Mouse (Mus musculus) layer of hippocampus, adult 9-10 months (tissue): ENCODE results near the gene Arhgef17.
"Not testable (repeated sequence)": the region's sequence is repeated elsewhere in the genome, so short reads cannot be mapped to it uniquely, and the experiment has no call there.

Experiments
- DNase-seq: peaks from one replicate; pipeline ENCODE4 v3.0.0; 2022; ENCODE audit warnings: low spot score

Arhgef17 gene

DNA sequence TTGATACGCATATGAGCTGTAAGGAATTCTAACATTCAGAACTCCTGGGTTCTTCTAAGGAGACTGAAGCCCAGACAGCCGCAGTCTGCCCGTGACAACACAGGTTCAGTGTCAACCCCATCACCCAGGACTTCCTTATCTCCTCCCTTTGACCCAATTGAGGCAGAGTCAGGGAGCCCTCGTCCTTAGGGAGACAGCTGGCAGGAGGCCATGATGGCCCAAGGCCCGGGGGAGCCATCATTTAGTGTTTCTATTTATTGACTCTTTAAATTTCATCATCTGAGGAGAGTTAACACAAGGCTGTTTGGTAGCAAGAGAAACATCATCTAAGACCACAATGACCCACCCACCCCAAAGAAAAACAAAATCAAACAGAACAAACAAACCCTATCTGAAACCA is 60.0 kb downstream of the Arhgef17 start:
- no peak for DNase-seq

DNA sequence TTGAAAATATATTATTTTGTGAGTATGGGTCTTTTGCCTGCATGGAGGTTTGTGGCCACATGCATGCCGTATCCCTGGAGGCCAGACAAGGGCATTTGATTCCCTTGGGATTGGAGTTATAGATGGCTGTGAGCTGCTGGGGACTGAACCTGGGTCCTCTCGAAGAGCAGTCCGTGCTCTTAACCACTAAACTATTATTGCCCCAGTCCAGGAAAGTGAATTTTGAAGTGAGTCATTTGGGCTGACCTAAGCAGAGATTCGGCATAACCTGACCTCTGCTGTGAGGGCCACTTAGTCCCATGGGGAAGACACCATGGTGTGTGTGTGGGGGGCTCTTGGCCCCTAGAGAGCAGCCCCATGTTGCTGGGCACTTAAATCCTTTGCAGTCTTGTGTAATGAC is 60.6 kb downstream of the Arhgef17 start:
- no peak for DNase-seq

DNA sequence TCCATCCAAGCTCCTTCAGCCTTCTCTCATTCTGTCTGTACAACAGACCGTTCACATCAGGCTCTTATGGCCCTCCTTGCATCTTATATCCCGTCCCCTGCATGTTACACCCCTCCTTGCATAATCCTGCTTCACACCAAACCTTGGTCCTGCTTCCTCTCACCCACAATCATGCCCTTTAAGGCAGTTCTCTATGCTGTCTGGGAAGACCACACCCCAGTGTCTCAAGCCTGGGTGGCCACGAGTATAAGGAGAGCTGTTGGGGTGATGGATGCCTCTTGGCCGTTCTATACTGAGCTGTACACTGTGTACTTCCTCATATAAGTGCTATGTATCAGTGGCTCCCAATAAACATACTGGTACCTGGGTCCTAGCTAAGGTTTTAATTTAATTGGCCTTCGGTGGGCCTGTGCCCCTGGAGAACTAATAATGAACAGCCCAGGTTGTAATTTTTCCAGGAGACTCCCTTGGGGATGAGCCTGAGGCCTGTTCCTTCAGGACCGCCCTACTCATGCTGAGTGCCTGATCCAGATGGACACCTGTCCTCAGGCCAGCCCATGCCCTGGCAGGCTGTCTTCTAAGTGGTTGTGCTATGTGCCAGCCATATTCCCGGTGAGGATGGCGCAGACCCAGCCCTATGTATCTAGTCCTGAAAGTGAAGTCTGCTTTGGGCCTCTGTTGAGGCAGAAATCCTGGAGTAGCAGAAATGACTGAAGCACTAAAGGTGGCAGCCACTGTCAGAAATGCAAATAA is 61.9 kb downstream of the Arhgef17 start:
- no peak for DNase-seq

DNA sequence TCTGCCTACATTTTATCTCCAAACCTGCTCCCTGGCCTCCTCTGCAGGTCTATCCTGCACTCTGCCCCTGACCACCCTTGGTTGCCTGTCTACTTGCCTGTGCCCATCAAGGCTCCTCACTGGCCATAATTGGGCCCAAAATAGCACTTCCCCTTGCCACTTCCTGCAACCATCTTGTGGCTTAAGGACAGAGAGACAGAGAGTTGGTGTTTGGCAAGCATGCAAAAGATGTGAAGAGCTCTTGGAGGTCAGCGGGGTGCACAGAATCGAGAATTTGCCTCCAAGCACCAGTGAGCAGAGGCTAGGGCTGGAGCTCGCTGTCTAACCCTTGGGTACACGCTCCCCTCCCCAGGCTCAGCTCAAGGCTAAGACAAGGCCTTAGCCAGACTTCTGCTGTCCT is 63.4 kb downstream of the Arhgef17 start:
- DNase-seq, result no peak

DNA sequence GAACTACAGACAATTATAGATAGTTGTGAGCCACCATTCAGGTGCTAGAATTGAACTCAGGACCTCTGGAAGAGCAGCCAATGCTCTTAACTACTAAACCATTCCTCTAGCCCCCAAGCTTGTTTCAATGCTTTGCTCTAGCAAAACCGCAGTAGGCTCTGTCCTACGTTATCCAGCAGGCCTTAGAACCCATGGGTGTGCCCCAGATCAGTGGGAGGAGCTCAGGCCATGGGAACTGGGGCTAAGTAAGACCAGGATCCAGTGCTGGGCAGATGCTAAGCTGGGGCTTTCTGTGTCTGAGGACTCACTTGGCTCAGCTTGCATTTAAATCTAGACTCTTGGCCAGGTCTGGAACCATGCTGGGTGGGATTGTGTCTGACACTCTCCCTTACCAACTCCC is 64.3 kb downstream of the Arhgef17 start:
- DNase-seq, result no peak

DNA sequence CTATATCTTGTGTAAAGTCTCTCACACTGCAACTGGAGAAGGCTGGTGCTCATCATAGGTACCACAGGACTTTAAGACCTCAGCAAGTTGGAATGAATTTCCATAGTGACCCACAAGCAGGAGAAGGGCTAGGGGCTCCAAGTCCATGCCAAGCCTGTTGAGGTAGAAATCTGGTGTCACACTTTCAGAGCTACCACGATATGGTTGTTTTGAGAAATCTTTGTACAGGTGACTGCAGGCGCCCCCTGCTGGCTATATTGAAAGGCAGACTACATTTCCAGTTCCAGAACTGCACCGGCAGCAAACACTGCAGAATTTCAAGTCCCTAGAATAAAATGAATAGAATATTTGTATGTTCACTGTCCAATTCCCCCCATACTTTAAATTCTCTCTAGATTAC is 65.2 kb downstream of the Arhgef17 start:
- DNase-seq, result peak; percentile 85

DNA sequence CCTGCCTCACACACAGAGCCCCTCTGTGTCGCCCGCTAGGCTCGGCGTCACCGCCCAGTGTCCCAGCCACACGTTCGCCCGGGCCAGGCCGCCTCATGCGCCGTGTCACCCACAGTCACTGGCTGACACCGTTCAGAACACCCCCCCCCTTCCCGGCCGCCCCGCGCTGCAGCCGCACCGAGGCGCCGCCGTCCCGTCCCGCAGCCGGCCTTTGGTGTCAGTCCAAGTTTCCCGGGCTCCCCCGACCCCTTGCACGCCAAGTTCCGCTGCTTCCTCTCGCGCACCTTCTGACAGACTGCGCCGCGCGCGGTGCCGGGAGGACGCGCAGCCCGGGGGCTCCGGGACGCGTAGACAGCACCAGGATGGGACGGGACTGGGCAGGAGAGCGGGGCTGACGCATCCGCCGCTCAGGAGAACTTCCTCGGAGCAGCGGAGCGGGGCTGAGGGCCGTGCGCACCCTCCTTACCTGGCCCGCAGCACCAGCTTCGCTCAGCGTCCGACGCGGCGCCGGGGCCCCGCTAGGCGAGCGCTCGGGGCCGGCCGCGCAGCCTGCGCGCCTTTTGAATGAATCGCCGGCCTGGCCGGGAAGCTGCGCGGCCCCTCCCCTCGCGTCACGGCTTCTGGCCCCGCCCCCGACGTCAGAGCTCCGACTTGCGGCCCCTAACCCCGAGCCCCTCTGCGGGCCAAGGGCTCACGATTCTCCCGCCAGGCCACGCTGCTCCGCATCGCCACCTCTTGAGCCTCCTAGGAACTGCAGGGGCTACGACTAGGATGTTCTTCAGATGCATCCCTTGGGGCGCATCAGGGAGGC is 68.9 kb downstream of the Arhgef17 start, which contains the start of gene Relt:
Gene Relt, minus strand, starts transcription at position 619 of the 811 bp plus-strand sequence.
- peak; percentile 62 for DNase-seq

DNA sequence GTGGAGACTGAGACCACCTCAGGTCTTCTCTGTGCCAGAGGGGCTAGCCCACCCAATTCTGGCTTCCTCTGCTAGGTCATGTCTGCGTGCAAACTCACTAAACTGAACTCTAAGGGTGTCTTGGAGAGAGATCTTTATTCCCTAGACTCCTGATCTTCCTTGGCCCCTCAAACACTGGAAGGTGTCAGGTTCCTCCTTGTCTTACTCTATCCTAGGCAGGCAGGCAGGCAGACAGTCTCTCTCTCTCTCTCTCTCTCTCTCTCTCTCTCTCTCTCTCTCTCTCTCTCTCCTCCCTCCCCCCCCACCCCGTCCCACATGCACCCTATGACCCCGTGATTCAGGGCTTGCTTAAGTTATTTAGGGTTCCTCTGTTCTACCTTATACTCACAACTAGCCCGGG is 69.6 kb downstream of the Arhgef17 start:
- DNase-seq, result no peak

DNA sequence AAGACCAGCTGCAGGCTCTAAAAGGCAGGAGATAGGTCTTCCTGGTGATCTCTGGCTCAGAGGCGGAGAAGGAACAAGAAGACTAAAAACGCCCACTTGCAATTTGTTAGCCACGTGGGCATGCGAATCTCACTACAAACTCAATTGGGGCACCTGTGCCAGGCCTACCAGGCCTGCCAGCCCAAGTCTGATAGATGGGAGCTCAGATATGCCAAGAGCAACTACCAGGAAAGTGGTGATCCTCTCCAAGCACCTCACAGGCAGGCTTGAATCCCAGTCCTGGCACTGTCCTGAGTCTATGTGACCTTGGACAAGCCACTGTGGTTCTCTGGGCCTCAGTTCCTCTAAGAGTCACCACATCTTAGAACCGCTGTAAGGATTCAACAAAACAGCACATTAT is 70.7 kb downstream of the Arhgef17 start:
- DNase-seq, result no peak

DNA sequence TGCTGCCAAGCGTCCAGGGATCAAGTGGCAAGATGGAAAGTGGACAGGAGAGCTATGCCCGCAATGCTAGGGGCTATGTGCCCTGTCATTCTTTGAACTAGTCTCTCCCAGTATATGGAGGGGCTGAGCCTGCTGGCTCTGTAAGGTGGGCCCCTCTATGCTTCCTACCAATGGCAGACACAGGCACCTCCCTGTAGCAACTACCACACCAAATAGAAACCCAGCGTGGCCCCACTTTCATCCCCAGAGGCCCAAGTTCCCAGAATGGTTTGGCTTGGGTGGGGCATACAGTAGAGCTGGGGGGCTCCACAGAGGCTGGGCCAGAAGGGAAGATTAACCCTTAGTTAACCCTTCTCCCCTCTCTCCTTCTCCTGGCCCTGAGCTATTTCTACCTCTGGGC is 71.5 kb downstream of the Arhgef17 start:
- no peak for DNase-seq

DNA sequence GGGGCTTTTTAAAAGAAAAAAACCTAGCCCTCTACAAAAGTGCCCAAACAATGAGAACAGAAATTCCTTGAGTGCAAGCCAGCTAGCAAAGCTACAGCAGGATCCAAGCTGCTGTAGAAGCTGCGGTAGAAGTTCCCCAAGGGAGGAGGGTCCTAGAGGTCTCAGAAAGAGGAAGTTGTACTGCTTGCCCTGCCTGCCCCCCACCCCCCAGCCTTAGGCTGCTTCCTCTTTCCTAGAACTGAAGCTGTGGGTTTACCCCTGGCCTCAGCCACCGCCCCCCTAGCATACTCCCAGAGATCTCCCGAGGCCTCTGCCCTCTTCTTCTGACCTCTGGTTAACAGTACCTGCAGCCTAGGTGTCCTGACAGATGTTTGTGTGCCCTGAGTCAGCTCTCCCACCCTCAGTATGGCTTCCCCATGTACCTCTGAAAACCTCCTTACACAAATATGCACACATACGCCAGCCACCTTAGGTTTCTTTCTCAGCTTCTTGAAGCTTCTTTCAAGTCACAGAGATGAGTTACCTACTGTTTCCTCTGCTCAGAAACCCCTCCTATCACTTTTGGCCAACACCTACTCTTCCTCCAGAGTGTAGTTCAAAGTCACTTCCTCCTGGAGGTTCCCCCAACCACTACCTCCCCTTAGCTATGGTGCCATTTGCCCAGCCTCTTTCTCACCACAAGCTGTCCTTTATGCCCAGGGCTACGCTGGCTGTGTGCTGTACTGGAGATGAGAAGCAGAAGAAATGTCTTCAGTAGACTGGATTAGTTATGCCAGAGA is 75.9 kb downstream of the Arhgef17 start:
- DNase-seq, result no peak

DNA sequence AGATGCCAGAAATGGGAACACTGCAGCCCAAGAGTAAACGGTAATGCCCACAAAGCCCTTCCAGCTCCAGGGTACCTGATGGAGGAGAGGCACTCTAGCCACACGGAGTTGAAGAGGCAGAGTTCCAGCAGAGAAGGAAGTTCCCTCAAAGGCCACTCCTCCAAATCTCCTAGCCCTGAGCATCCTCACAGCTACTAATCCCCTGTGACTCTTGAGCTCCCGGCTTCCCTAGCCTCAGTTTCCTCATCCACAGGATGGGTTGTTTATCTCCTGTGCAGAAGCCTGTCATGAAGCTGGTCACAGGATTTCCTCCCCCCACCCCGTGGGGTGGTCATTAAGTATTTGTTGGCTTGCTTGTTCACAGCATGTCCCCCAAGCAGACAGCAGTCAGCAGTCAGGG is 76.6 kb downstream of the Arhgef17 start:
- DNase-seq, result no peak

DNA sequence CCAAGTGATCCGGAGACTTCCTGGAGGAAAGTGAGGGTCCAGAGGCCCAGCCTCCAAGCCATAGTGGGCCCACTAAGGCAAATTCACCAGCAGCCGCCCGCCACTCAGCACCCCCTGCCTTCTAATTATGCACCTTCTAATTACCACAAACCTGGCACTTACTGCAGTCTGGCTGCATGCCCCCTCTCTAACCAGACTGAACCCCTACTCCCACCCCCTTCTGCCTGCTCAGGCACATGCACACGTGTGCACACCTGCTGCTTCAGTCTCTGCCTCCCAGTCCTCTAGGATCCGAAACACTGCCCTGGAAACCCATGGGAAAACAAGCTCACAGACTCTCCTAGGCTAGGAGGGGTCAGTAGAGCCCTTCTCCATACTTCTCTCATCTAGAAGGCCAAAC is 77.0 kb downstream of the Arhgef17 start:
- DNase-seq, result no peak

DNA sequence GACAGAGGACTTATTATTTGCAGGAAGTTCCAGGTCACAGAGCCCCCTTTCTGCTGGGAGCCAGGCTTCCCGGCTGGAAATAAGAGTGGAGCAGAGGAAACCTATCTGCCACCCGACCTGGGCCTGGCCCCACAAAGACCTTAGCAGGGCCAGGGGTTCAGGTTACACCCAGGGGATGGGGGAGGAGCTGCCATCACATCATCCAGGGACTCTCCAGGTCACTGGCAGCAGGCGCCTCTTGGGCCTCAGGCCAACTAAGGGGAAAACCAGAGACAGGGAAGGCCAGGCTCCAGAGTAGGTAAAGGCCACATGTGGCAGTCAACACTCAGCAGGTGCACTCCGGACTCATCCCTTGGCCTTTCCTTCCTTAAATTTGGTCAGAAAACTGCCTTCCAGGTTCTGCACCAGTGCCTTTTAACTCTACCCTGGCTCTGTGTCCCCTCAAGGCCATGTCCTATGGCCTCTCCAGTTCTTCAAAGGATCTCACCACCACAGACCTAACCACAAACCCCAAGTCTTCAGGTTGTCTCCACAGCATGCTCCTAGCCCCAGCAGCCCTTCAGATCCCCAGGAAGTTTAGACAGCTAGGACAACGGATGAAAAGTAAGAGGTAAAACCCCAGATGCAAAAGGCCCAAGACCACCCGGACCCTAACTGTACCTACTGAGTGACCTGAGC is 77.6 kb downstream of the Arhgef17 start:
- no peak for DNase-seq

DNA sequence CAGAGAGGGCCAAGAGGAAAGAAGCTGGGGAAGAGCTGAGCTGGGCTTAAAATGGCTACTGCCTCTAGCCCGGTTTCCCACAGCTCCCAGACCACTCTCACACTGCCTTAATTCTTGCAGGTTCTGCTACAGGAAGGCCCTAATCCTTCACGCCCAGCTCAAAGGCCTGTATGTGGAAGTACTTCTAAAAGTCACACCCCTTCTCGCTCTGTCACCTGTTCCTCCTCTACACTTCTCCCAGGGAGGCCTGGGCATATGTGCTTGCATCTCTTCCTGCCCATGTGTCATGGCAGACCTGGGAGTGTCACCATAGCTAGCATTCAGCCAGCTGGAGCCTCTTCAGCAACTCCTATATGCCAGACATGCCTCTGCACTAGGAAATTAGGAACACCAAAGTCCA is 78.5 kb downstream of the Arhgef17 start:
- no peak for DNase-seq

DNA sequence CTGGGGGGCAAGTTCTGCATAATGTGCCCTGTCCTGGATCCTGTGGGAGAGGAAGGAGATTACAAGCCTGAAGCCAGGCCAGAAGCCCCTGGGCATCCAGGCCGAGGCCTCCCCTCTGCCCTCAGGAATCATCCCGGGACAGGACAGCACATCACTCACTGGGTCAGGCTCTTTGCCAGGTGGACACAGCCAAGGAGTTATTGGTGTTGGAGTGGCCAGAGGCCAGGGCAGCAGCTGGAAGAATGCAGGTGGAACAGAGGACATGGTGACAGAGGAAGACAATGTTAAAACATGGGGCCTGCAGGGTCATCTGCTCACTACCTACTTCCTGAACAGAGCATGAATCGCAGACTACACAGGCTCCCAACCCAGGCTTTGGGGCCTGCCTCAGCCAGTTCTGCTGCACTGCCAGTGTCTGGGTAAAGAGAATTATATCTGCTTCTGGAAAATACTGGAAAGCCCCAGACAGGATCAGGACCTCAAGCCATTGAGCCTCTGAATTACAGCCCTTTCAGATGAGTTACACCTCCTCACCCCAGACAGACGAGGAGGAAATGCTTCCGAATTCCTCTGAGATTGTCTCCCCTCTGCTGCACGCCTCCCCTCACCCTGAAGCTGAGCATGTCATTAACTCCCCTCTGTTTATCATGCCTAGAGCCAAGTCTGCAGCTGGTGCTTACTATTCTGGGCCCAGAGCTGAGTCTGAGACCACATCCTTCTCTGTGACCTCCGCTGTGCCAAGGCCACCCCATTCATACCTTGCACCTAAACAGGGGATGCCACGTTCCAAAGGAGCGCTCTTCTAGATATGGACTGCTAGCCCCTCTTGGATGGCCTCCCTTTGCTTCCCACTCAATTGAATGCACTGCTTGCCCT is 80.2 kb downstream of the Arhgef17 start:
- DNase-seq, result no peak

DNA sequence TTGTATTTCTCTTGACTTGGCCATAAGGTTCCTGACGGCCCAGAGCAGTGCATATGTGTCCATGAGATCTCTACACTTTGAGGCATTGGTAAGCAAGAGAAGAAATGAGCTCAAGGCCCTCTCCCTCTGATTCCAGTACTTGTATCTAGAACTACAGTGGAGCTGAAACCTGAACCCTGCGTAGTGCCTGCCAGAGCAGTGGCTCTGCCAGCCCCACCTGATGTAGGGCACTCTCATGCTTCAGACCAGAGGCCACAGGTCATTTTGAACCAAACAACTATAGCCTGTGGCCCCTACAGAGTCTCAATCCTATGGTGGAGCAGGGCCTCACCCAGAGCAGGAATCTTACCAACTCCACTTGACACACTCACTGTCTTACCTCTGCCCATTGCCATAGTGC is 82.4 kb downstream of the Arhgef17 start:
- DNase-seq, result no peak

DNA sequence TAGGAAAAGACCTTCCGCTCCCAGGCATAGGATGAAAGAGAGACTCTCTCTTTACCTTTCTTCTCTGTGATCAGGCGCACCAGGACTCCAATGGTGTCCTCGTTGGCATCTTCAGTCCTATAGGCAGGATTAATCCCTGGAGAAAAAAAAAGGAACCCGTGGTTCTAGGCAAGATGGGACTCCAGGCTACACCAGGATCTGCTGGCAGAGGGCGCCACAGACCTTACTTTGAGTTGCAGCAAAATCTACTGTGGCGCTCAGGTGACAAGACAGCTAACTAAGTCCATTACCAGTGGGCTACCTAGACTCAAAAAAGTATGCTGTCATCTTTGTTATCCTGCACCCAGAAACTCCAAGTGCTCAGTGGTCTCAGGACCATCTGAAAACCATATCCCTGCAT is 83.2 kb downstream of the Arhgef17 start:
- peak; percentile 70 for DNase-seq

DNA sequence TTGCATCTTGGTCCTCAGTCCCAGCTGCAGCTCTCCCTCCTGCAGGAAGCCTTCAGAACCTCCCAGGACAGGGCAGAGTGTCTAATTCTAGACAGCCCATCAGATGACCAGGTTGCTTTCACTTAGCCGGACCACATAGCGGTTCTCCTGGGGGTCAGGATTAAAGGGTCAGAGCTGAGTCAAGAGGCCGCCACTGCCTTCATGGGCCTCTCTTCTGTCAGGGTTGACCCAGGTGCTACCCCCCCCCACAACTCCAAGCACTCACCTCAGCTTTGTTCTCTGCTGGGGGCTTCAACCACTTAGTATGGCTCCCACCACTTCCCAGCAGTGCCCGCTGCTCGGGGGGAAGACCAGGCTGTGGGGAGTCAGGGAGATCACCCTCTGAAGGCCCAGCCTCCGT is 84.8 kb downstream of the Arhgef17 start:
- DNase-seq, result no peak

DNA sequence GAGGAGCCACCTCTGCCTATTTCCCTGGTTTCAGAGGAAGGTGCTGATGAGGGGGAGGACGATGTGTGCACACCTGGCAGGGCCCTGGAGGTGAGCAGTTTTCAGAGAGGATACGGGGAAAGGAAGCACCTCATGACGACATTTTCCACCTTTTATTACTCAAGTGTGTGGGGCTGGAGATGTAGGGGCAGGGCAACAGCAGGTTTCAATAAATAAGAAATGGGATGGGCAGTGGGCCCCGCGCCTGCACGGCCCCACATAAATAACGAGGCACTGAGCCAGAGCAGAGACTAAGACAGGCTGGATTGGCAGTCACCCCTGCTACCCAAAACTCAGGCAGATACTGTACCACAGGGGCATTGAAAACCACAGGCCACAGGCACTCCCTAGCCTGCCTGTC is 85.9 kb downstream of the Arhgef17 start:
- DNase-seq, result not testable (repeated sequence)

DNA sequence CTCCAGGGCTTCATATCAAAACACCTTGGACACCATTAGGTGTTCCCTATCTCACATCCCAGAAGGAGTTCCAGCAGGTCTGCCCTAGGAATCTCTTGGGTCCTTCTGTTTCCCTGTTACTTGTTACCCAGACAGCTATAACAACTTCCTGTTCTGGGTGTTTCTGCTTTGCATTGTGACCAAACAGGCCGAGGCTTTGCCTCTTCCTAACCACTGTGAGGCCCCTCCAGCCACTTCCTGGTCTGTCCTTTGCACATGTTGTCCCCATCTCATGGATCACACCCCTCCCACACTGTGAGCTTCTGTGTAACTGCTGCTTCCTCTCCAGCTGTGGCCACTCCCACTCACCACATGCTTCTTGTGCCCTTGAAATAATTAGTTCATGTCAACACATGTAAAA is 86.5 kb downstream of the Arhgef17 start:
- DNase-seq, result peak; percentile 61
